Mouse (Mus musculus) thymus, postnatal 36 days (tissue): ENCODE results near the gene Zfp513.
"Not testable (repeated sequence)": the region's sequence is repeated elsewhere in the genome, so short reads cannot be mapped to it uniquely, and the experiment has no call there.

Experiments used
- DNase-seq, 2 experiments: peaks; one replicate each; pipeline ENCODE4 v3.0.0; 2022; ENCODE audit warnings: mixed read lengths in 2 of 2

Gene Zfp513

DNA sequence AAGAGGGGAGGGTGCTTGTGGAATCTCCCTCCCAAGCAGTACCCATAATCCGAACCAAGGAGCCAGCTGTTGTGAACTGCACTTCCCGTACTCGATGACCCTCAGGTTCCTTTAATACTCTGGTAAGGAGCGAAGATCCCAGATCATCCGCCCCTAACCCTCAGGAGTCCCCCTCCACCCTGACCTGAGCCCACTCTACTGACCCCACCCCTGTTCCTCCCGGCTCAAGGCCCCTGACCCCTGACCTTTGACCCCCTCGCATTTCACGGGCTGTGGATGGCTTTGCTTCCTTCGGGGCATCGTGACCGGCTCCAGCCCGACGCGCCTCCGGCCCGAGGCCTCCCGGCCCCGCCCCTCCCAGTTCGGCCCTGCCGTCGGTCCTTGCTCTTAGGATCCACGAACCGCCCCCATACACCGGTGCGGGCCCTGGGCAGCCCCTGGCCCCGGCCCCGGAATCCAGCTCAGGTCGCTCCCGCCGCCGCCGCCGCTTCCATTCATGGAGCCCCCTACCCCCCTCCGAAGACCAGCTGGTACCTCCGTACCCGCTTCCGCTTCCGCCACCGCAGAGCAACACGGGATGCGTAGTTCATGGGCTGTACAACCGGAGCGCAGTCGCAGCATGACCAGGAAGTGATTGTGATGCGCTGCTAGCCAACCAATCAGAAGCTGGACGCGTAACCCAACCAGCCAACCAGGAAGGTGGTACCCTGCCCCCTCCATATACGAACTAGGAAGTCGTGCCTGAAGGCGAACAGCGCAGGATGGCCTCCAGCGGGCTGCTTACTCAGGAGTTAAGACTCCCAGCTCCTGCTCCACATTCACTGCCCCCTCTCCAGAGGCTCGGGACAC is at the start of gene Zfp513:
Gene Zfp513 (minus strand): TSS at position 562 of the 849 bp plus-strand sequence.
- peak; percentile 90 to 96 for DNase-seq

DNA sequence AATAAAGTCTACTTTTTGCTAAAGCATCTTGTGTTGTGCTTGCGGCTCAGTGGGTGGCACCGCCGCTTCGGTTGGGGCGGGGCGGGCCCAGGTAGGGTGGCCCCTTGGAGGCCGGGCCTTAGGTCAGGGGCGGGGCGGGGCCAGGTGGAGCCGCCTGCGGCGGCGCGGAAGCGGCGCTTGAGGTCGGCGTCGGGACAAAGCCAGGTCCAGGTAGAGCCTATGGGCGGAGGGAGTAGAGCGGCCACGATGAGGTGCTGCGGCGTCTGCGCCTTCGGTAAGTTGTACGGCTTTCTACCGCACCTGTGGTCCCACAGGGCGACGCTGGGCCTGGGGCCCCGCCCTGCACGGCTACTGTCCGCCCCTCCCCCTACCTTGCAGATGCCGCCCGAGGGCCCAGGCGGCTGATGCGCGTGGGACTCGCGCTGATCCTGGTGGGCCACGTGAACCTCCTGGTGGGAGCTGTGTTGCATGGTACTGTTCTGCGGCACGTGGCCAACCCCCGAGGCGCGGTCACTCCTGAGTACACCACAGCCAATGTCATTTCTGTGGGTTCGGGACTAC is 49.5 kb upstream of the Zfp513 start, which contains the start of gene Krtcap3:
Gene Krtcap3 (plus strand): TSS at position 151 of the 561 bp plus-strand sequence.
- peak; percentile 17 to 47 for DNase-seq

DNA sequence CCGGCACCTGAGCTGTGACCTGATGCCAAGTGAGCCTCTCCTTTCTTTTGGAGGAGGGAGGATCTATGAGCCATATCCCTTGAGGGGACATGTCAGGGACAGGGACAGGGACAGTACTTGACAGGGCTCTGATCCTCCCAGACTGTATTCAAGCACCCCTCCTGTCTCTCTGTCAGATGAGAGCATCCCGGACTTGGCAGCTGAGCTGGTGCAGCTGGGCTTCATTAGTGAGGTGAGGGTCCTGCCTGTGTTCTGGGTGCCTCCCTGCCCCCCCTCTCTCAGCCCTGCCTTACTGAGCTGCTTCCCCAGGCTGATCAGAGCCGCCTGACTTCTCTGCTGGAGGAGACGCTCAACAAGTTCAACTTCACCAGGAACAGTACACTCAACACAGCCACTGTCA is 48.6 kb upstream of the Zfp513 start:
- DNase-seq = no peak

DNA sequence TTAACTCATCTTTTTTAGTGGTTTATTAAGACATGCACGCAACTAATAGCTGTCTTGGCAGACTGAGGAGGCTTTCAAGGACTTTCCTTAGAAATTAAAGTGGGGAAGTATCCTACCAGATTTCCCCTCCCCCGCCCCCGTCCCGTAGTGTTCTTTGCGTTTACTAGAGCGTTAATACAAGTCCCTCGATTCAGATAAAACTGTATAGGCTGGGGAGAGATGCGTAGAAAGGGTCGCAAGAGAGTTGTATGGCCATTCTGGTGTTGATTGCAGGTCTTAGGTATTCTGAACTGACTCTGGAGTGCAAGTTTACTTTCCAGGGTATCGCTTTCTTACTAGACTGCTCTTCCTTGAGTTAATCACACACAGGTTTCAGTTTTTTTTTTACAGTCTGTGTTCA is 40.1 kb upstream of the Zfp513 start:
- no peak for DNase-seq

DNA sequence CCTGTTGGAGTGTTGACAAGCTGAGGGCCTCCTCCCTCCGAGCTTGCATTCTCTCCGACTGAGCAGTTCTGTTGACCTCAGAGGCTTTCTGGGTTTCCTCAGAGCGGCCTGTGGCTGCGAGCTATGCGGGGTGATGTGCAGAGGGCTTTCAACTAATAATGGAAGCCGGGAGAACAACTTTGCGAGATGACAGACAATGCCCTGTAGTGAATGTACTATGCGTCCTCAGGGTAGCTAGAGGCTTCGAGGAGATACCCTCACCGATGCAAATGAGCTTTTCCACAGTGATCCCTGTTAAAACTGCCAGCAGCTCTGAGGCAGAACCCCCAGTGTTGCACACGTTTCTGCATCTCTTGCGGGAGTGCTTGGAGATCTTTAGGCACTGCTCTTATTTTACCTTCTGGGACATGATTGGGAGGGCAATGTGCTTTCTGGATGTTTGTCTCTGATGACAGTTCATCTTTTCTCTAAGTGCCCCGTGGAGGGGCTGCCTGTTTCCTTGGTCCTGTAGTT is 39.5 kb upstream of the Zfp513 start:
- DNase-seq = no peak

DNA sequence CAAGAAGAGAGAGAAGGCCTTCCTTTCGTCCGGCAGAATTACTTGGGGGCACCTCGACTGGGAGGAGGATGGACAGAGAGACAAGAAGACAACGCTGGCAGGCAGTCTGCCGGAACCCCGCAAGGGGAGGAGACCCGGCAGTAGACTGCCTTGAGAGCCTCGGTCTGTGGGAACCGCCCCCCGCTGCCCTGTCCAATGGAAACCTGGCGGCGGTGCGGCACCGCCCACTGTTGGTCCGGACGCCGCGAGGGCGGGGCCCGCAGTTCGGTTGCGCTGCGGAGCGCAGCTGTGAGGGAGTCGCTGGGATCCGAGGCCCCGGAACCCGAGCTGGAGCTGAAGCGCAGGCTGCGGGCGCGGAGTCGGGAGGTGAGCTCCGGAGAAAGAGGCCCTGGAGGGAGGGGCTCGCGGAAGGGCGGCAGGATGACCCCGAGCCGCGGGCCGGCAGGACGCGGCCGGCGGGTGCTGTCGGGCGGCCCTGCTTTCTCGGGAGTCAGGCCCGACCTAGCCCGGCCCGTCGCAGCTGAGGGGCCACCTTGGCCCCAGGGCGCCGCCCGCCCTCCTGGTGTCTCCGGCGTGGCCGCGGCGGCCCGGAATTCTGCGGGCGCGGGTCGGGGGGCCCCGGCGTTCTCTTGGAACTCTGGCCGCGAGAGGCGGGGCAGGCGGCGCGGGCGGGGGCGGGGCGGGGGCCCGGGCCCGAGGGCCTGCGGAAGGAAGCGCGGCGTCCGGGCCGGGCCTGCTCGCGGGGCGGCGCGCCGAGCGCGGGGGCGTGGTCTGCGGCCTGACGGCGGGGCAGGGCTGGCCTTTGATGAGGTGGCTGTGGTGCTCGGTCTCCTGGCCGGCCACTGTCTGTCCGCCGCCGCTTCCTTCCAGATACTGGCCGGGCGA is 38.8 kb upstream of the Zfp513 start, which contains the start of the genes Nrbp1 and Gm9970:
Gene Nrbp1 (plus strand): TSS at position 228 of the 885 bp plus-strand sequence.
Gene Gm9970 (minus strand): TSS at position 596 of the 885 bp plus-strand sequence.
- DNase-seq = peak; percentile 94 to 98

DNA sequence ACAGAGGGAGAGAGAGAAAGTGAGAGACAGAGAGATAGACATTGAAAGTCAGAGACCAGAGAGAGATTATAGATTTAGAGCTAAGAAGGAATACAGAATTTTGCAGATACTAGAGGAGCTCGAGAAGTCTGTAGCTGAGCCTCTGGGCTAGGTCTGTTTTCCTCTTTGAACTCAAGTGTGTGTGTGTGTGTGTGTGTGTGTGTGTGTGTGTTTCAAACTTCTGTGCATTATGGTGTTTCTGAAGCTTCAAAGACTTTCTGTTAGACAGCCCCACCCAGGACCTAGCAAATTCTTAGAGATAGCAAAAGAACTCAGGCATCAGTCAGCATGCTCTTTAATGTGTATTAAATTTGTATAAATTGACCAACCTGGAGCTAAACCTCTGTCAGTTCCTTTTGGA is 24.5 kb upstream of the Zfp513 start:
- no peak for DNase-seq

DNA sequence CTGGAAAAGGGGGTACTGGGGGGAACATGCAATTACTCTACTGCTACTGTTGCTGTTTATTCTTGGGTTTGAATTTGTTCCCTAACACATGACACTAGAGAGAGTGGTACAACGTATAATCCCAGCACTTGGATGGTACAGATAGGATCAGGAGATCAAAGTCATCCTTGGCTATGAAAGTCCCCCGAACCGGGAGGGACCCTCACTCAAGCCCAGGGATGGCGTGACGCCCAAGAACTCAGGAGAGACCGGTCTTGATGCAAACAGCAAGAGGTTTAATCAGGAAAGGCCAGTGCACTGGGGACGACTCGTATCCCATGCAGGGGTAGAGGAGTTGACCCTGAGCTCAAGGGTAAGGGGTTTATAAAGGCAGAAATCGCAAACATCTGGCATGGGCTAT is 20.6 kb upstream of the Zfp513 start:
- DNase-seq = no peak

DNA sequence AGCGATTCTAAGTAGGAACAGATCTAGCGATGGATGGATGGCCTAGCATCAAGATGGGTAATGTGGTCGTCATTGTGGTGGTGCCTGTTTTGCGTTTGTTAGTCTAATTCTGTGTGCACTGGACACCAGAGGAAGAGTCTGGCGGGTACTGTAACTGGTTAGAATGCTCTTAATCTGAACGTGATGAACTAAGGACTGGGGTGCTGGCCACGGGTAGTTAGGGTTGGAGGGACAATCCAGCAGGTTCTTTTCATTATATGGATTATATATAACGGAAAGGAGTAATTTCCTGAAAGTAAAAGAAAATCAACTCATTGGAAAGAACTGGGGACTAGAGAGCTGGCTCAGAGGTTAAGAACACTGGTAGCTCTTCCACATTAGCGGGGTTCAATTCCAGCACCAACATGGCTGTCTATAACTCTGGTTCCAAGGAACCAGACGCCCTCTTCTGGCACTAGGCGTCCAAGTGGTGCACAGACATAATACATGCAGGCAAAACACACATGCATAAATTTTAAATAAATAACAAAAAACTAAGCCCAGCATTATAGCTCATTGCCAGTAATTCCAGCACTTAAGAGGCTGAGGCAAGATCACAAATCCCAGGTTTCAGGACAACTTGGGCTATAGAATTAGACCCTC is 19.3 kb upstream of the Zfp513 start:
- peak; percentile 24 to 48 for DNase-seq

DNA sequence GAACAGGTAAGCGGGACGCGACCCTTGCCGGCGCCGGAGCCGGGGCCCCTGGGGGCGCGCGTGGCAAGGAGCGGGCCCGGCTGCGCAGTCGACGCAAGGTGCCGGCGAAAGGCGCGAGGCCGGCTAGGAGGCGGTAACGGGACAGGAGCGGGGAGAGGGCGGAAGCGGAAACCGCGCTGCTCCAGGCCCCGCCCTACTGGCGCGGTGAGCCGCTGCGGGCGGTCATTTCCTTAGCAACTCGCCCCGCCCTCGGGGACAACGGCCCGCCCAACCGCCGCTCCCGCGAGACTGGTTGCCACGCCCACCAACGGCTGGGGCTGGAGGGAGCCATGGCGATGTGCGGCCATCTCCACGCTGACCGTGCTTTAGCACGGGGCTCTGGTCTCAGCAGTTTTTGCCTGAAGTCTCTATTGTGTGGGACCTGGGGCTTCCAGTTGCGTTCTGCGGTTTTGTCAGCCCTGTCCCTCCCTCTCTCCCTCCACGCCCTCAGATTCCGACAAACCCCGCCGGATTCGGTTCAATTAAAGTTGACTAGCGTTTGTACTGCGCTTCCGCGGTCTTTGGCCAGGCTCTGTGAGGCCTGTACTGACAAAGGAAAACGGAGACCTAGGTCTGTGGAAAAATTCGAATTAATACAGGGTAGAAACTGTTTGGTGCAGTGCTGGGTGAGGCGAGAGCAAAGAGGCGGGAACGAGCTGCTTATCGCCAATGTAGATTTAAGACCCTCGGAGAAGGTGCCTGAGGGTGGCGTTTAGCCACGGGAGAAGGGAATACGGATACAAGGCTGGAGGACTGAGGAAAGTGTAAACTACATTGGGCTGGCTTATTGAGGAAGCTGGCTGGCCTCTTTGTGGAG is 18.6 kb upstream of the Zfp513 start, which contains the start of gene Ppm1g:
Gene Ppm1g (minus strand): TSS at position 240 of the 856 bp plus-strand sequence.
- peak; percentile 97 to 98 for DNase-seq

DNA sequence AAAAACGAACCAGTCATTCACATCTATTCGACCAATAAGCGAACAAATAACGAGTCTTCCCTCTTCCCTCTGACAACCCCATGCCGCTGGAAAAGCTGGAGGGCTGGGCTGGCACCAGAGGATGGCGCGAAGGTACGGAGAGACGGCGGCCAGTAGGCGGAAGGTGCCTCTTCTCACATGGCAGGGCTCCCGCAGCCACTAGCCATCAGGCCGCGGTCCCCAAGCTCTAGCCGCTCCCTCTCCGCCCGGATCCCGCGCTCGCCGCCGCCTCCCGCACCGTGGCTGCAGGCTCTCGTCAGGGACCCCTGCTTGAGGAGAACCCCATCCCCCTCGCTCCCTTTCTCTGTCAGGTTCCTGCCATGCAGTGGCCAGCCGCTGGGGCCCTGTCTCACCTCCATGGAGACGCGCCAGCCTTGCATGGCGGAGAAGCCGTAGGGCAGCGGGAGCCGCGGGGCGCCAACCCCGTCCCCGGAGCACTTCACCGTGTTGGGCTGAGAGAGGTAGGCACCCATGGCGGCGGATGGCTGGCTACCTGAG is 17.9 kb upstream of the Zfp513 start:
- DNase-seq = no peak

DNA sequence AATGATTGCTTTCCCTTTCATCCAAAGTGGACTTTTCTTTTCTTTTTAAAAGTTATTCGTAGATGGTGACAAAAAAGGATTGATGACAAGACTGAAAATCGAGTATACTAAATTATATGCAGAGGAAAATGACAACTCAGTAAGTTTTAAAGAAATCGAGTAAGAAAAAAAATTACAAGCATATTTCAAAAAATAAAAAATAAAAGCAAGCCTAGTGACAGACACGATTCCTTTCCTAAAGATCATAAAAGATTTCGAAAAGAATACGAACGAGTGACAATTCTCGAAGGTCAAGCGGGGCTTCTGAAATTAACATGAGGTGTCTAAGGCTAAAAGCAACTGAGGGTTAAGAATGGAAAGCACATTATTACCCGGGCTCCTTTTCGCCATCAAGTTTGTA is 17.4 kb upstream of the Zfp513 start:
- no peak for DNase-seq

DNA sequence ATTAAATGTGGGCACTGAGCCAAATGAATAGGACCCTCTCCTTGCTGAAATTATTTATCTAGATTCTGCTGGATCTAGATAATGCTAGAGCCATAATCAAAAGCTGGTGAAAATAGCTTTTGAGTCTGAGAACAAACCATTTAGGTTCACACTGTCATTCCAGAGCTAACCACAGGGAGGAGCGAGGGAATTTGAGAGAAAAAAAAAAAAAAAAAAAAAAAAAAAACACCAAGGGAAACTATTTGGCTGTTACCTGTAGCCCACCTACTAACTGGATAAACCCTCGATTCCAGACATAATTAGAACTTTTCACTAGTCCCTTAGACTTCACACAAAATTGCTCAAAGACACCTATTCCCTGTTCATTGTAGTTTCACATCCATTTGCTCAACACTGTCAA is 17.0 kb upstream of the Zfp513 start:
- no peak for DNase-seq

DNA sequence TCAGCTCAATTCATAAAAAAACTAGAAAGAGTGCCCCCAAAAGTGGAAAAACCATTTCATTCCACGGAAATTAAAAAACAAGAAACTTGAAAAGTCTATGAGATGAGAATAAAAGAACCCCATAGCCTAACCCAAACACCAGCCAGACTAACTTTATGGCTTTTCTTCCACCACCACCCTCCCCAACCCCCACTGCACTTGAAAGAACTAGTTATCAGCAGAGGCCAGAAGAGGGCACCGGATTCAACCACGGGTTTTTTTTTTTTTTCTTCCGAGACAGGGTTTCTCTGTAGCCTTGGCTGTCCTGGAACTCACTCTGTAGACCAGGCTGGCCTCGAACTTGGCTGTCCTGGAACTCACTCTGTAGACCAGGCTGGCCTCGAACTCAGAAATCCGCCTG is 16.2 kb upstream of the Zfp513 start:
- DNase-seq = peak in 1 of 2 experiments; percentile 20

DNA sequence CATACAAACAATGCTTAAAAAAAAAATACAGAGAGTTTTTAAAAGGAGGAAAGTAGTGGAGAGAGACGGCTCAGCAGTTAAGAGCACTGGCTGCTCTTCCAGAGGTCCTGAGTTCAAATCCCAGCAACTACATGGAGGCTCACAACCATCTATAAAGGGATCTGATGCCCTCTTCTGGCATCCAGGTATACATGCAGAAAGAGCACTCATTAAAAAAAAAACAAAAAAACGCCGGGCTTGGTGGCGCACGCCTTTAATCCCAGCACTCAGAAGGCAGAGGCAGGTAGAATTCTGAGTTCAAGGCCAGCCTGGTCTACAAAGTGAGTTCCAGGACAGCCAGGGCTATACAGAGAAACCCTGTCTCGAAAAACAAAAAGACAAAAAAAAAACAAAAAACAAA is 14.5 kb upstream of the Zfp513 start:
- DNase-seq = not testable (repeated sequence)

DNA sequence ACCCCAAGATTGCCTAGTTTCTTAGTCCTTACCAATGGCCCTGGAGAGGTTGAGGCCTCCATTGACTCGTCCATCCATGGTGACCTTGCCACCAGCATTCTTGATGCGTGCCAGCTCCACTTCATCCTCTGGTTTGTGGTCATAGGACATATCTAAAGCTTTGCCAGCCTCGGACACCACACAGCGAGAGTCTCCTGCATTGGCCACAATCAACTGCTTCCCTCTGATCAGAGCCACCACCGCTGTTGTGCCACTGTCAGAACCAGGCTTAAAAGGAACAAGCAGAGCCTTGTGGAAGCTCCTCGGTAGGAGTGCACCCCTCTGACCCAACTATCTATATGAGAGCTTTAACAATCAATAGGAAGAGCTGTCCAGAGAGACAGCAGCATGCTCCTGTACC is 2.3 kb upstream of the Zfp513 start:
- DNase-seq = no peak

DNA sequence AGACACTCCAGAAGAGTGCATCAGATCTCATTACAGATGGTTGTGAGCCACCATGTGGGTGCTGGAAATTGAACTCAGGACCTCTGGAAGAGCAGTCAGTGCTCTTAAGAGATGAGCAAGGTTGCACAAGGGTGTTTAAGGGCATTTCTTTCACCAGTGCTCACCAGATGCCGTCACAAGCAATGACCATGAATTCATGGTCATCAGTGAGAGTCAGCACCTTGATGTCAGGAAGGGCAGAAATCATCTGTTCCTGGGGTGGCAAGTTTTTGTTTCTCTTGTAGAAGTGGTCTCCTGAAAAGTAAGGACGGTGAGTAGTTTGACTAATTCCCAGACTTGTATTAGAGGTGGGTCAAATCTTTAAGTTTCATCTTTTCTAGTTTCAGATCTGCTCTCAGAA is 1.8 kb upstream of the Zfp513 start:
- DNase-seq = no peak

DNA sequence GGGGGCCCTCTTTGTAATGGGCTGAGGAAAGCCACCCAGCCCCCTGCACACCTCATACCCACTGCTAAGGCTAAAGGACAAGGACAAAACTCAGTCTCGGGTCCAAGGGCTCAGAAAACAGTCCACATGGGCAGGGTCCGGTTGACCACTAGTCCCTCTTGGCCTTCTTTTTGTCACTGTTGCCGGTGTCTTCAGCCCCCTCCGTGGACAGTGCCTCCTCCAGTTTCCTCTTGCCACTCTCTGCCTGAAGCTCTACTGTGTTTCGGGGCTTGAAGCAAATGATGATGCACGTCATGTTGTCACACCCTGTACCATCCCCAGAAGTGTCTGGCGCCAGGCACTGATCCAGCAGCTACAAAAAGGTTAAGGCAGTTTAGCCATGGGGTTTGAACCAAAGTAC is 830 bp upstream of the Zfp513 start:
- DNase-seq = peak in 1 of 2 experiments; percentile 21

DNA sequence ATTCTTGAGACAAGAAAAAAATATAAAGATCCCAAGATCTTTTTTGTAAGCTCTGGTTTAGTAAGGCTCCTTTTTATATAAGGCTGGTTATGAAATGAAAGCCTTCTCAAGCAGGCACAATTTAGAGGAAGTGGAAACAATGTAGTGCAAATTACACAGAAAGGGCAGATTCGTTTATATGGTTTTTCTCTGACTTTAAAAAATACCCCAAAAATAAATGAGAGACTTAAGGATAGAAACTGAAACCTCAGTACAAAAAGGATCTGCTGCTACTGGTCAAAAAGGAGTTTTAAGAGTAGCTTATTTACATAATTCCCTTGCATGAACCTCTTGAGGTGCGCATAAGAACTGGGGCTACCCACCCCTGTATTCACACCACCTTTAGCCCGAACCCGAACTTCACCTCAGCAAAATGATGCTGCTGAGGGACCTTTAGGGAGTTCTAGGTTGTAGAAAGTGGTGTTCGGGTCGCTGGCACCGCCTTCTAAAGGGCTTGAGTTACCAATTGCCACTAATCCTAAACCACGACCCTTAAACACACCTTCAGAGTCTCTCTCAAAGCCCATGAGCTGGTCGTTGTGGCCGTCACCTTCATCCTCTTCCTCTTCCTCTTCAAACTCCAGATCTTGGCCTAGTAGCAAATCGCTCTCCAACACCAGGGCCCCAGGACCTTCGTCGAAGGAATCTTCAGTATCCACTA is 911 bp downstream of the Zfp513 start:
- DNase-seq = no peak

DNA sequence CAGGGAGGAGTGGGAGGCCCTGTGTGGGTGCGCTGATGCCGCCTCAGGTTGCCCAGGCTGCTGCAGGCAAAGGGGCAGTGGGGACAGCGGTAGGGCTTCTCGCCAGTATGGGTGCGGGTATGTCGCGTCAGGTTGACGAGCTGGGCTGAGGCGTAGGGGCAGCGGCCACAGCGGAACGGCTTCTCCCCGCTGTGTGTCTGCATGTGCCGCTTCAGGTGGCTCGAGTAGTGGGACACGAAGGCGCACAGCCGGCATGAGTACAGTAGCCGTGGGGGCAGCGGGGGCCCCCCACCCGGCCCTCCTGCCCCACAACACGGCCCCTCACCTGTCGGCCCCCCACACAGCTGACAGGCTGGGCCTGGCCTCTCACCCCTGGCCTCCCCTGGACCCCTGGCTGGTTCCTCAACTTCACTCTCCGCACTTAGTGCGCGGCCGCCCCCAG is 1.8 kb downstream of the Zfp513 start:
- DNase-seq = peak in 1 of 2 experiments; percentile 41
